Mouse (Mus musculus): ENCODE measurements around the gene Atp1a3. TPM values are rescaled to one million over a fixed set of nuclear protein-coding genes. Genes with fewer than 3 reads are reported as not detected.

Atp1a3 gene
- polyA plus RNA-seq, 1 experiment: 9.4 TPM

GRCm38 (mm10) chr7:25011592-25011991, 5.8 kb upstream of the Atp1a3 start:
- Histone ChIP-seq H3K4me3 (ENCODE audit: low read depth, low read length) (no peak overlapping the region), H3K27me3 (ENCODE audit: control insufficient read depth, insufficient read depth, low read length, poor library complexity, severe bottlenecking) (no peaks in the 10 kb centered on the region), H3K27ac (ENCODE audit: insufficient read depth, low read length) (no peak overlapping the region), H3K9me3 (replicated peaks; ENCODE audit: control insufficient read depth, insufficient read depth, low read length, poor library complexity, severe bottlenecking) (no peaks in the 10 kb centered on the region), H3K36me3 (ENCODE audit: control insufficient read depth, insufficient read depth, low read length, poor library complexity, severe bottlenecking) (no peaks in the 10 kb centered on the region), H3K4me1 (ENCODE audit: control insufficient read depth, insufficient read depth, low read length) (peaks cover 3% of the 10 kb centered on the region), H3K9ac (ENCODE audit: low read depth, poor library complexity, severe bottlenecking) (no peak overlapping the region)
- TF ChIP-seq POLR2A (IDR thresholded peaks at IDR 0.05; ENCODE audit: insufficient read depth, low read length) (no peak), EP300 (IDR thresholded peaks at IDR 0.05; ENCODE audit: insufficient read depth, low read depth, low read length) (no peak), CTCF (IDR thresholded peaks at IDR 0.05; ENCODE audit: low read depth, low read length) (no peak)

- Histone ChIP-seq H3K4me3 (ENCODE audit: low read depth, low read length) (peak overlapping the region; percentile 65), H3K36me3 (ENCODE audit: control insufficient read depth, insufficient read depth, low read length, poor library complexity, severe bottlenecking) (no peaks in the 10 kb centered on the region), H3K9me3 (replicated peaks; ENCODE audit: control insufficient read depth, insufficient read depth, low read length, poor library complexity, severe bottlenecking) (no peaks in the 10 kb centered on the region), H3K9ac (ENCODE audit: low read depth, poor library complexity, severe bottlenecking) (peak overlapping the region; percentile 71), H3K27me3 (ENCODE audit: control insufficient read depth, insufficient read depth, low read length, poor library complexity, severe bottlenecking) (no peaks in the 10 kb centered on the region; the same call in 1 of the 2 replicates), H3K27ac (ENCODE audit: insufficient read depth, low read length) (no peak overlapping the region), H3K4me1 (ENCODE audit: control insufficient read depth, insufficient read depth, low read length) (peaks cover 3% of the 10 kb centered on the region)
- TF ChIP-seq EP300 (IDR thresholded peaks at IDR 0.05; ENCODE audit: insufficient read depth, low read depth, low read length) (no peak), CTCF (IDR thresholded peaks at IDR 0.05; ENCODE audit: low read depth, low read length) (peak; percentile 51), POLR2A (IDR thresholded peaks at IDR 0.05; ENCODE audit: insufficient read depth, low read length) (no peak)
Observed at GRCm38 (mm10) chr7:25010090-25010913, 4.5 kb upstream of the Atp1a3 start.

- peaks cover 6% of the 10 kb centered on the region for H3K4me1 ChIP-seq (ENCODE audit: control insufficient read depth, insufficient read depth, low read length)
- no peaks in the 10 kb centered on the region; the same call in 1 of the 2 replicates for H3K27me3 ChIP-seq (ENCODE audit: control insufficient read depth, insufficient read depth, low read length, poor library complexity, severe bottlenecking)
- H3K36me3 ChIP-seq (ENCODE audit: control insufficient read depth, insufficient read depth, low read length, poor library complexity, severe bottlenecking): no peaks in the 10 kb centered on the region
- H3K27ac ChIP-seq (ENCODE audit: insufficient read depth, low read length): 0 out of 2 replicates have a peak overlapping the region, but pooled peaks have one; percentile 2
- no peak overlapping the region for H3K9ac ChIP-seq (ENCODE audit: low read depth, poor library complexity, severe bottlenecking)
- H3K4me3 ChIP-seq (ENCODE audit: low read depth, low read length): peak overlapping the region; percentile 11
- no peaks in the 10 kb centered on the region for H3K9me3 ChIP-seq (replicated peaks; ENCODE audit: control insufficient read depth, insufficient read depth, low read length, poor library complexity, severe bottlenecking)
- TF ChIP-seq POLR2A (IDR thresholded peaks at IDR 0.05; ENCODE audit: insufficient read depth, low read length) (no peak), EP300 (IDR thresholded peaks at IDR 0.05; ENCODE audit: insufficient read depth, low read depth, low read length) (0 out of 2 replicates have a peak, but pooled peaks have one; percentile 49), CTCF (IDR thresholded peaks at IDR 0.05; ENCODE audit: low read depth, low read length) (no peak)
Observed at GRCm38 (mm10) chr7:25009099-25009700, 3.4 kb upstream of the Atp1a3 start.

GRCm38 (mm10) chr7:25008635-25009034, 2.9 kb upstream of the Atp1a3 start:
- Histone ChIP-seq H3K9ac (ENCODE audit: low read depth, poor library complexity, severe bottlenecking) (no peak overlapping the region), H3K4me3 (ENCODE audit: low read depth, low read length) (peak overlapping the region; percentile 11), H3K4me1 (ENCODE audit: control insufficient read depth, insufficient read depth, low read length) (peaks cover 6% of the 10 kb centered on the region), H3K27me3 (ENCODE audit: control insufficient read depth, insufficient read depth, low read length, poor library complexity, severe bottlenecking) (no peaks in the 10 kb centered on the region; the same call in 1 of the 2 replicates), H3K36me3 (ENCODE audit: control insufficient read depth, insufficient read depth, low read length, poor library complexity, severe bottlenecking) (no peaks in the 10 kb centered on the region), H3K27ac (ENCODE audit: insufficient read depth, low read length) (0 out of 2 replicates have a peak overlapping the region, but pooled peaks have one; percentile 2), H3K9me3 (replicated peaks; ENCODE audit: control insufficient read depth, insufficient read depth, low read length, poor library complexity, severe bottlenecking) (no peaks in the 10 kb centered on the region)
- no peak for TF ChIP-seq EP300 (IDR thresholded peaks at IDR 0.05; ENCODE audit: insufficient read depth, low read depth, low read length)
- no peak for TF ChIP-seq POLR2A (IDR thresholded peaks at IDR 0.05; ENCODE audit: insufficient read depth, low read length)
- TF ChIP-seq CTCF (IDR thresholded peaks at IDR 0.05; ENCODE audit: low read depth, low read length): no peak

- Histone ChIP-seq H3K9me3 (replicated peaks; ENCODE audit: control insufficient read depth, insufficient read depth, low read length, poor library complexity, severe bottlenecking) (no peaks in the 10 kb centered on the region), H3K27me3 (ENCODE audit: control insufficient read depth, insufficient read depth, low read length, poor library complexity, severe bottlenecking) (no peaks in the 10 kb centered on the region; the same call in 1 of the 2 replicates), H3K4me1 (ENCODE audit: control insufficient read depth, insufficient read depth, low read length) (peaks cover 6% of the 10 kb centered on the region), H3K9ac (ENCODE audit: low read depth, poor library complexity, severe bottlenecking) (no peak overlapping the region), H3K36me3 (ENCODE audit: control insufficient read depth, insufficient read depth, low read length, poor library complexity, severe bottlenecking) (no peaks in the 10 kb centered on the region), H3K27ac (ENCODE audit: insufficient read depth, low read length) (no peak overlapping the region), H3K4me3 (ENCODE audit: low read depth, low read length) (no peak overlapping the region)
- TF ChIP-seq CTCF (IDR thresholded peaks at IDR 0.05; ENCODE audit: low read depth, low read length) (no peak), POLR2A (IDR thresholded peaks at IDR 0.05; ENCODE audit: insufficient read depth, low read length) (no peak), EP300 (IDR thresholded peaks at IDR 0.05; ENCODE audit: insufficient read depth, low read depth, low read length) (no peak)
Observed at GRCm38 (mm10) chr7:25007609-25008374, 2.0 kb upstream of the Atp1a3 start.
